ENCODE assay signal across 28 mouse cellular contexts in genomic region chr9:55450035-55450434, GRCm38 (mm10).
DNase-seq lines count a peak whose midpoint lies in the region; ATAC-seq and TF ChIP-seq lines count a peak whose summit lies in the region.
"Had no signal": no experiment of that assay in that cellular context is flagged by ENCODE, and none has a peak within 500 bp of the region (broad histone marks: within the 10 kb centered on the region; RNA-seq: fewer than 3 reads in every experiment).

No protein-coding gene starts in this region.

- TF ChIP-seq CTCF in lung, postnatal 0 days (IDR thresholded peaks at IDR 0.05), result no peak

- H3K27ac ChIP-seq in embryonic facial prominence, embryonic 15.5 days (replicated peaks), result no peak overlapping the region
- H3K27ac ChIP-seq in limb, embryonic 13.5 days, result peak overlapping the region; percentile 85
- H3K27ac ChIP-seq in lung, postnatal 0 days (ENCODE audit: low read length), result no peak overlapping the region
- H3K27ac ChIP-seq in hindbrain, embryonic 14.5 days, result no peak overlapping the region
- H3K27ac ChIP-seq: heart, embryonic 10.5 days; heart, embryonic 15.5 days; hindbrain, embryonic 12.5 days; left cerebral cortex, adult 2 months; liver, embryonic 12.5 days; midbrain, embryonic 13.5 days; stomach, embryonic 15.5 days had no signal

- 37% methylated on average over 6 of the region's 6 CpGs for WGBS in embryonic facial prominence, embryonic 15.5 days
- WGBS in limb, embryonic 13.5 days, result 13% methylated on average over 6 of the region's 6 CpGs
- 80% methylated on average over 6 of the region's 6 CpGs for WGBS in lung, postnatal 0 days
- 89% methylated on average over 6 of the region's 6 CpGs for WGBS in hindbrain, embryonic 14.5 days

- 0 out of 2 replicates have a peak, but pooled peaks cover 10% of the 10 kb centered on the region for H3K4me1 ChIP-seq in embryonic facial prominence, embryonic 15.5 days
- peaks cover 40% of the 10 kb centered on the region for H3K4me1 ChIP-seq in limb, embryonic 13.5 days
- H3K4me1 ChIP-seq in lung, postnatal 0 days (ENCODE audit: insufficient read depth, low read depth, low read length), result no peaks in the 10 kb centered on the region
- H3K4me1 ChIP-seq in hindbrain, embryonic 14.5 days (replicated peaks; ENCODE audit: control insufficient read depth, insufficient read depth, low read length), result no peaks in the 10 kb centered on the region
- H3K4me1 ChIP-seq: heart, embryonic 10.5 days; heart, embryonic 15.5 days; hindbrain, embryonic 12.5 days; megakaryocyte, embryonic 14.5 days; midbrain, embryonic 13.5 days; stomach, embryonic 15.5 days had no signal

- no peak overlapping the region for H3K9ac ChIP-seq in embryonic facial prominence, embryonic 15.5 days
- no peak overlapping the region for H3K9ac ChIP-seq in limb, embryonic 13.5 days
- H3K9ac ChIP-seq in lung, postnatal 0 days (replicated peaks; ENCODE audit: low read depth), result no peak overlapping the region
- H3K9ac ChIP-seq in hindbrain, embryonic 14.5 days, result no peak overlapping the region
- H3K9ac ChIP-seq: forebrain, postnatal 0 days; heart, embryonic 15.5 days; hindbrain, embryonic 12.5 days; liver, embryonic 12.5 days; liver, postnatal 0 days; midbrain, embryonic 13.5 days; stomach, embryonic 15.5 days had no signal

- ATAC-seq in embryonic facial prominence, embryonic 15.5 days (ENCODE audit: insufficient number of reproducible peaks, low FRiP score, low TSS enrichment, low read depth), result 0 out of 2 replicates have a peak, but pooled peaks have one; percentile 58
- ATAC-seq in limb, embryonic 13.5 days (ENCODE audit: low FRiP score, low read depth), result peak; percentile 92
- no peak for ATAC-seq in lung, postnatal 0 days
- no peak for ATAC-seq in hindbrain, embryonic 14.5 days (ENCODE audit: low FRiP score)
- ATAC-seq: forebrain, postnatal 0 days; liver, embryonic 12.5 days; liver, postnatal 0 days; midbrain, embryonic 13.5 days had no signal

- no peak overlapping the region for H3K4me3 ChIP-seq in embryonic facial prominence, embryonic 15.5 days (replicated peaks)
- no peak overlapping the region for H3K4me3 ChIP-seq in limb, embryonic 13.5 days
- no peak overlapping the region for H3K4me3 ChIP-seq in lung, postnatal 0 days (ENCODE audit: low read depth, low read length)
- no peak overlapping the region for H3K4me3 ChIP-seq in hindbrain, embryonic 14.5 days (replicated peaks; ENCODE audit: low read length)
- H3K4me3 ChIP-seq: erythroblast, embryonic 14.5 days; heart, embryonic 10.5 days; heart, embryonic 15.5 days; hindbrain, embryonic 12.5 days; left cerebral cortex, adult 2 months; liver, embryonic 12.5 days; megakaryocyte, embryonic 14.5 days; midbrain, embryonic 13.5 days; stomach, embryonic 15.5 days had no signal

- H3K36me3 ChIP-seq in embryonic facial prominence, embryonic 15.5 days, result peaks cover 8% of the 10 kb centered on the region; the same call in 1 of the 2 replicates
- peaks cover 17% of the 10 kb centered on the region; the same call in 1 of the 2 replicates for H3K36me3 ChIP-seq in limb, embryonic 13.5 days
- peaks cover 6% of the 10 kb centered on the region; the same call in 1 of the 2 replicates for H3K36me3 ChIP-seq in lung, postnatal 0 days (ENCODE audit: insufficient read depth, low read length)
- no peaks in the 10 kb centered on the region for H3K36me3 ChIP-seq in hindbrain, embryonic 14.5 days (replicated peaks; ENCODE audit: control insufficient read depth, insufficient read depth)
- H3K36me3 ChIP-seq: heart, embryonic 15.5 days; hindbrain, embryonic 12.5 days; midbrain, embryonic 13.5 days; stomach, embryonic 15.5 days had no signal

- intact Hi-C loops in heart, postnatal 25 days (cut with DNase I), result no loop called here

- DNase-seq in heart, adult 11 months, result peak; percentile 79
- no peak for DNase-seq in heart, postnatal 25 days (ENCODE audit: low spot score)
- DNase-seq in NIH3T3 (ENCODE audit: low read depth), result peak; percentile 36
- no peak for DNase-seq in natural killer cell, adult 2 months (ENCODE audit: low spot score in 2 of 2)
- DNase-seq in lung, postnatal 0 days (ENCODE audit: low spot score), result no peak
- no peak for DNase-seq in hindbrain, embryonic 14.5 days (ENCODE audit: low spot score)
- DNase-seq: cerebellum, adult 2 months; cerebellum, postnatal 14 days; forebrain, postnatal 0 days; gastrocnemius, postnatal 10 days; heart, postnatal 36 days; kidney, adult 11 months; kidney, postnatal 14 days; liver, postnatal 0 days; lung, postnatal 4 days; right cerebral cortex, postnatal 25 days; thymus, postnatal 36 days had no signal

- no peak overlapping the region for H3K4me2 ChIP-seq in embryonic facial prominence, embryonic 15.5 days (replicated peaks)
- H3K4me2 ChIP-seq in limb, embryonic 13.5 days (replicated peaks), result 0 out of 2 replicates have a peak overlapping the region, but pooled peaks have one; percentile 19
- no peak overlapping the region for H3K4me2 ChIP-seq in lung, postnatal 0 days (replicated peaks; ENCODE audit: low read depth, low read length)
- H3K4me2 ChIP-seq in hindbrain, embryonic 14.5 days (replicated peaks), result no peak overlapping the region
- H3K4me2 ChIP-seq: heart, embryonic 15.5 days; hindbrain, embryonic 12.5 days; liver, embryonic 12.5 days; midbrain, embryonic 13.5 days; stomach, embryonic 15.5 days had no signal

- no peaks in the 10 kb centered on the region for H3K27me3 ChIP-seq in embryonic facial prominence, embryonic 15.5 days
- H3K27me3 ChIP-seq in limb, embryonic 13.5 days, result no peaks in the 10 kb centered on the region
- H3K27me3 ChIP-seq in lung, postnatal 0 days (replicated peaks; ENCODE audit: insufficient read depth, low read length), result no peaks in the 10 kb centered on the region
- no peaks in the 10 kb centered on the region for H3K27me3 ChIP-seq in hindbrain, embryonic 14.5 days (ENCODE audit: control insufficient read depth, insufficient read depth, low read length)
- H3K27me3 ChIP-seq: heart, embryonic 15.5 days; hindbrain, embryonic 12.5 days; liver, embryonic 12.5 days; midbrain, embryonic 13.5 days; stomach, embryonic 15.5 days had no signal

- H3K9me3 ChIP-seq in embryonic facial prominence, embryonic 15.5 days (replicated peaks), result no peaks in the 10 kb centered on the region
- H3K9me3 ChIP-seq in limb, embryonic 13.5 days, result no peaks in the 10 kb centered on the region
- no peaks in the 10 kb centered on the region for H3K9me3 ChIP-seq in lung, postnatal 0 days (ENCODE audit: low read length)
- H3K9me3 ChIP-seq in hindbrain, embryonic 14.5 days (ENCODE audit: control insufficient read depth, low read length), result no peaks in the 10 kb centered on the region
- H3K9me3 ChIP-seq: heart, embryonic 10.5 days; heart, embryonic 15.5 days; hindbrain, embryonic 12.5 days; liver, embryonic 12.5 days; megakaryocyte, embryonic 14.5 days; midbrain, embryonic 13.5 days; stomach, embryonic 15.5 days had no signal

- TF ChIP-seq EP300 in lung, postnatal 0 days (IDR thresholded peaks at IDR 0.05), result no peak

Comparison
In these comparisons a context has a peak if more than half of its experiments do, and no peak if none do; other contexts are left out.
1. DNase-seq: peak in heart, adult 11 months (single experiment) and NIH3T3 (single experiment); none in heart, postnatal 25 days (single experiment), natural killer cell, adult 2 months (0 of 2), lung, postnatal 0 days (single experiment) and hindbrain, embryonic 14.5 days (single experiment).
2. ATAC-seq: peak in embryonic facial prominence, embryonic 15.5 days (single experiment) and limb, embryonic 13.5 days (single experiment); none in lung, postnatal 0 days (single experiment) and hindbrain, embryonic 14.5 days (single experiment).